Comparison of ENCODE assay signal across 10 mouse cellular contexts in the genomic region with DNA sequence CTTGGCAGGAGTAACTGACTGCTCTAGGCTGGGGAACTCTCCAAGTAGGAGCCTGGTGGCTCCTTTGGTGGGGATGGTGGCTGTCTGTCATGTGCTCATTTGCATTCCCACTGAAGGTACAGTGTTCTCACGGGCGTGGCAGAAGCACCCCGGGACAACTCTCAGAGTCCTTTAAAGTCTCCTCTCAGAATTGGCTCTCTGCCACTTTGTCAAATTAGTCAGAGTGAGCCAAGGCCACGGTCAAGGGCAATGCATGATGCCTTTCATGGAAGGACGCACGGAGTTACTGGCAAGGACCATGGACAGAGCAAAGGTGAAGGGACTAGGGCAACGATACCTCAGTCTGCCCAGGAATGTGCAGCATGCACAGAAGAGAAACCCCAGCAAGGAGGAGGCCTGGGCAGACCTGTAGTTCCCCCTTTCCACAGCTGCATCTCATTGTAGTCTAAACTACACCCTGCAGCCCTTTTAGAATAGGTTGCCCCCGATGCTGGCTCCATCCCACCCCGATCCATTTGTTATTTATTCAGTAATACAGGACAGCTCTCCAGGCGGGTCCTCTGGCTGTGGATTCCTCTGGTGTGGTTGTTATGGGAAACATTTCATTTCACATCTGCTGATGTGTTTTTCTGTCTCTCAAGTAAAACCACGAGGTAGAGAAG. TPM values are rescaled to one million over a fixed set of nuclear protein-coding genes. Genes with fewer than 3 reads are reported as not detected.
A peak's percentile ranks its signal among the peaks of the same experiment; 100 is the strongest.
DNase-seq lines count a peak whose midpoint lies in the region; ATAC-seq and TF ChIP-seq lines count a peak whose summit lies in the region.
"Had no signal": no experiment of that assay in that cellular context is flagged by ENCODE, and none has a peak within 500 bp of the region (broad histone marks: within the 10 kb centered on the region; RNA-seq: fewer than 3 reads in every experiment).

No protein-coding gene starts in this region.

- H3K4me2 ChIP-seq in heart, postnatal 0 days (ENCODE audit: low read depth, low read length), result no peak overlapping the region
- H3K4me2 ChIP-seq in hindbrain, postnatal 0 days (ENCODE audit: low read depth, low read length), result peak overlapping the region; percentile 51

- no peak overlapping the region for H3K4me3 ChIP-seq in heart, postnatal 0 days (ENCODE audit: low read depth, low read length)
- H3K4me3 ChIP-seq in hindbrain, postnatal 0 days (ENCODE audit: low read length), result no peak overlapping the region
- no peak overlapping the region for H3K4me3 ChIP-seq in thymus, adult 2 months (ENCODE audit: control insufficient read depth, insufficient read depth, low read length)

- H3K9ac ChIP-seq in heart, postnatal 0 days (replicated peaks; ENCODE audit: low read depth, low read length), result no peak overlapping the region
- H3K9ac ChIP-seq in hindbrain, postnatal 0 days (replicated peaks; ENCODE audit: low read length), result no peak overlapping the region

- no peaks in the 10 kb centered on the region for H3K4me1 ChIP-seq in heart, postnatal 0 days (ENCODE audit: control insufficient read depth, insufficient read depth)
- H3K4me1 ChIP-seq in hindbrain, postnatal 0 days (ENCODE audit: insufficient read depth, low read length), result peaks cover 27% of the 10 kb centered on the region
- peaks cover 6% of the 10 kb centered on the region for H3K4me1 ChIP-seq in thymus, adult 2 months (replicated peaks; ENCODE audit: control insufficient read depth, insufficient read depth, low read length)

- TF ChIP-seq CTCF in heart, postnatal 0 days (IDR thresholded peaks at IDR 0.05; ENCODE audit: low read depth), result no peak
- no peak for TF ChIP-seq CTCF in hindbrain, postnatal 0 days (IDR thresholded peaks at IDR 0.05; ENCODE audit: low read depth)
- TF ChIP-seq CTCF in thymus, adult 2 months (IDR thresholded peaks at IDR 0.05; ENCODE audit: borderline replicate concordance, control insufficient read depth, extremely low read depth, insufficient read depth, low read length, poor library complexity), result no peak

- no peak overlapping the region for H3K27ac ChIP-seq in heart, postnatal 0 days (ENCODE audit: low read depth)
- H3K27ac ChIP-seq in hindbrain, postnatal 0 days, result peak overlapping the region; percentile 83
- no peak overlapping the region for H3K27ac ChIP-seq in thymus, adult 2 months (ENCODE audit: control insufficient read depth, insufficient read depth, low read length)

- no peak for TF ChIP-seq POLR2A in thymus, adult 2 months (IDR thresholded peaks at IDR 0.05; ENCODE audit: control insufficient read depth, extremely low read depth, insufficient read depth, low read length, poor library complexity)

- no peaks in the 10 kb centered on the region for H3K27me3 ChIP-seq in heart, postnatal 0 days (ENCODE audit: control insufficient read depth, insufficient read depth, low read length)
- H3K27me3 ChIP-seq in hindbrain, postnatal 0 days (ENCODE audit: insufficient read depth, low read length), result no peaks in the 10 kb centered on the region
- H3K27me3 ChIP-seq in thymus, adult 2 months (ENCODE audit: control insufficient read depth, insufficient read depth, low read length), result no peaks in the 10 kb centered on the region

- intact Hi-C loops in heart, postnatal 36 days (cut with DNase I), result no loop called here

- peak; percentile 57; the same call in 1 of the 2 replicates for ATAC-seq in heart, postnatal 0 days (ENCODE audit: insufficient read depth, low read depth)
- ATAC-seq in hindbrain, postnatal 0 days, result peak; percentile 66

- no peaks in the 10 kb centered on the region for H3K9me3 ChIP-seq in heart, postnatal 0 days (replicated peaks; ENCODE audit: control insufficient read depth, low read length)
- no peaks in the 10 kb centered on the region for H3K9me3 ChIP-seq in hindbrain, postnatal 0 days (ENCODE audit: low read length)

- peak; percentile 13 for DNase-seq in heart, postnatal 0 days (ENCODE audit: low spot score)
- DNase-seq in heart, postnatal 36 days, result no peak
- peak; percentile 9 for DNase-seq in 416B (ENCODE audit: low read depth)
- DNase-seq in embryo, embryonic 11 days, result peak; percentile 46
- peak; percentile 67 for DNase-seq in hindbrain, postnatal 0 days (ENCODE audit: low spot score)
- DNase-seq in frontal cortex, postnatal 25 days (ENCODE audit: low spot score in 2 of 2), result no peak
- DNase-seq in thymus, adult 2 months, result no peak
- no peak for DNase-seq in right cerebral cortex, postnatal 4 days

- no peak for TF ChIP-seq EP300 in heart, postnatal 0 days (IDR thresholded peaks at IDR 0.05; ENCODE audit: low read depth)

- 39% methylated on average over 11 of the region's 11 CpGs for WGBS in heart, postnatal 0 days
- 9% methylated on average over 11 of the region's 11 CpGs for WGBS in hindbrain, postnatal 0 days
- 59% methylated on average over 11 of the region's 11 CpGs for WGBS in thymus, adult 2 months

- H3K36me3 ChIP-seq in heart, postnatal 0 days (replicated peaks; ENCODE audit: control insufficient read depth, insufficient read depth, low read length), result no peaks in the 10 kb centered on the region
- H3K36me3 ChIP-seq in hindbrain, postnatal 0 days (ENCODE audit: insufficient read depth, low read length), result no peaks in the 10 kb centered on the region
- H3K36me3 ChIP-seq in thymus, adult 2 months (ENCODE audit: control insufficient read depth, insufficient read depth, low read length), result no peaks in the 10 kb centered on the region

RNA-seq across cellular contexts. Expression of gene Wdr95, which starts 40.0 kb away (rescaled TPM):
- not detected in 2 replicates for total RNA-seq in heart, postnatal 0 days (2014; rRNA removed; ENCODE audit: low replicate concordance)
- polyA plus RNA-seq in heart, postnatal 0 days (2015; fragmentation: Nextera tagmentation; extraction: Ambion mirVana), result 0.19 TPM in 1 of 2 replicates, not detected in the other
- not detected for total RNA-seq in heart, postnatal 36 days (2021)
- not detected in 2 replicates for total RNA-seq in hindbrain, postnatal 0 days (2014; rRNA removed)
- polyA plus RNA-seq in hindbrain, postnatal 0 days (2015; fragmentation: Nextera tagmentation; extraction: Ambion mirVana), result 0.19 and 0.24 TPM in 2 replicates
- 0.18 and 0.31 TPM in 2 replicates for polyA plus RNA-seq in thymus, adult 2 months (2012; rRNA removed)
- total RNA-seq: hematopoietic stem cell, adult 5-6 weeks had no signal
- polyA plus RNA-seq: liver, embryonic 16.5 days had no signal

RNA-seq across cellular contexts. Expression of gene Tex26, which starts 49.0 kb away (rescaled TPM):
- total RNA-seq in heart, postnatal 0 days (2014; rRNA removed; ENCODE audit: low replicate concordance), result 0.62 TPM in 1 of 2 replicates, not detected in the other
- polyA plus RNA-seq in heart, postnatal 0 days (2015; fragmentation: Nextera tagmentation; extraction: Ambion mirVana), result 0.08 and 0.18 TPM in 2 replicates
- total RNA-seq in heart, postnatal 36 days (2021), result not detected
- total RNA-seq in hindbrain, postnatal 0 days (2014; rRNA removed), result 0.31 and 0.50 TPM in 2 replicates
- 1.0 and 1.6 TPM in 2 replicates for polyA plus RNA-seq in hindbrain, postnatal 0 days (2015; fragmentation: Nextera tagmentation; extraction: Ambion mirVana)
- 0.18 and 0.38 TPM in 2 replicates for polyA plus RNA-seq in thymus, adult 2 months (2012; rRNA removed)
- total RNA-seq: hematopoietic stem cell, adult 5-6 weeks had no signal
- polyA plus RNA-seq: liver, embryonic 16.5 days had no signal

Comparison
In these comparisons a context has a peak if more than half of its experiments do, and no peak if none do; other contexts are left out.
1. DNase-seq: peak in heart, postnatal 0 days (single experiment), 416B (single experiment), embryo, embryonic 11 days (single experiment) and hindbrain, postnatal 0 days (single experiment); none in heart, postnatal 36 days (0 of 2), frontal cortex, postnatal 25 days (0 of 2), thymus, adult 2 months (single experiment) and right cerebral cortex, postnatal 4 days (single experiment).